Mouse (Mus musculus) cerebellum, postnatal 25 days (tissue): ENCODE measurements around the gene Wrap53.

Experiments
- DNase-seq, 2 experiments: peaks; one replicate each; pipeline ENCODE4 v3.0.0; 2021; ENCODE audit warnings: mixed read lengths in 2 of 2

The Wrap53 gene

GRCm38 (mm10) chr11:69600098-69600497 lies 20.0 kb upstream of the Wrap53 start:
- peak; percentile 60 to 76 for DNase-seq

GRCm38 (mm10) chr11:69599436-69599835 lies 19.4 kb upstream of the Wrap53 start:
- DNase-seq = no peak

- DNase-seq = no peak
Observed at GRCm38 (mm10) chr11:69594853-69595252, 14.8 kb upstream of the Wrap53 start.

- no peak for DNase-seq
Observed at GRCm38 (mm10) chr11:69592799-69593198, 12.7 kb upstream of the Wrap53 start.

- peak in 1 of 2 experiments; percentile 69 for DNase-seq
Observed at GRCm38 (mm10) chr11:69591899-69592637, 12.0 kb upstream of the Wrap53 start.

GRCm38 (mm10) chr11:69591424-69591823 lies 11.4 kb upstream of the Wrap53 start:
- no peak for DNase-seq

GRCm38 (mm10) chr11:69590622-69591021 lies 10.6 kb upstream of the Wrap53 start:
- no peak for DNase-seq

- no peak for DNase-seq
Observed at GRCm38 (mm10) chr11:69589207-69589834, 9.3 kb upstream of the Wrap53 start.

GRCm38 (mm10) chr11:69585718-69586325 lies 5.8 kb upstream of the Wrap53 start:
- DNase-seq = no peak

- no peak for DNase-seq
Observed at GRCm38 (mm10) chr11:69584937-69585336, 4.9 kb upstream of the Wrap53 start.

GRCm38 (mm10) chr11:69584008-69584407 lies 4.0 kb upstream of the Wrap53 start:
- DNase-seq = no peak

GRCm38 (mm10) chr11:69582230-69582805 lies 2.3 kb upstream of the Wrap53 start:
- no peak for DNase-seq

GRCm38 (mm10) chr11:69581814-69582213 lies 1.8 kb upstream of the Wrap53 start:
- no peak for DNase-seq

GRCm38 (mm10) chr11:69581147-69581688 lies 1.2 kb upstream of the Wrap53 start:
- DNase-seq = peak; percentile 95 to 98

GRCm38 (mm10) chr11:69580572-69581146 lies 604 bp upstream of the Wrap53 start:
- no peak for DNase-seq

- peak; percentile 96 to 99 for DNase-seq
Observed at GRCm38 (mm10) chr11:69579128-69580017, 682 bp downstream of the Wrap53 start.

- DNase-seq = peak in 1 of 2 experiments; percentile 33
Observed at GRCm38 (mm10) chr11:69578301-69578700, 1.8 kb downstream of the Wrap53 start.

- no peak for DNase-seq
Observed at GRCm38 (mm10) chr11:69576307-69576706, 3.7 kb downstream of the Wrap53 start.

GRCm38 (mm10) chr11:69575220-69575619 lies 4.8 kb downstream of the Wrap53 start:
- no peak for DNase-seq

GRCm38 (mm10) chr11:69565131-69565530 lies 14.9 kb downstream of the Wrap53 start:
- no peak for DNase-seq

- DNase-seq = no peak
Observed at GRCm38 (mm10) chr11:69564391-69564790, 15.7 kb downstream of the Wrap53 start.

- no peak for DNase-seq
Observed at GRCm38 (mm10) chr11:69563373-69563772, 16.7 kb downstream of the Wrap53 start.
